Mouse (Mus musculus): Measurements from ENCODE around the gene Tctn1. TPM values are rescaled to one million over a fixed set of nuclear protein-coding genes. Genes with fewer than 3 reads are reported as not detected.
A peak's percentile ranks its signal among the peaks of the same experiment; 100 is the strongest.

Tctn1 gene
- polyA plus RNA-seq, 1 experiment from 2014 or later, result 1.1 TPM

- Histone ChIP-seq H3K27ac (no peak overlapping the region), H3K36me3 (no peaks in the 10 kb centered on the region), H3K4me2 (no peak overlapping the region), H3K9ac (no peak overlapping the region), H3K4me3 (replicated peaks) (no peak overlapping the region), H3K4me1 (replicated peaks) (peaks cover 27% of the 10 kb centered on the region), H3K9me3 (replicated peaks) (no peaks in the 10 kb centered on the region), H3K27me3 (no peaks in the 10 kb centered on the region)
- ATAC-seq (ENCODE audit: low read depth) (no peak), DNase-seq (peak; percentile 46)
- WGBS (ENCODE audit: insufficient replicate concordance), result 16% methylated on average over 5 of the region's 5 CpGs
Observed at GRCm38 (mm10) chr5:122267899-122268298, 3.6 kb upstream of the Tctn1 start.

DNA sequence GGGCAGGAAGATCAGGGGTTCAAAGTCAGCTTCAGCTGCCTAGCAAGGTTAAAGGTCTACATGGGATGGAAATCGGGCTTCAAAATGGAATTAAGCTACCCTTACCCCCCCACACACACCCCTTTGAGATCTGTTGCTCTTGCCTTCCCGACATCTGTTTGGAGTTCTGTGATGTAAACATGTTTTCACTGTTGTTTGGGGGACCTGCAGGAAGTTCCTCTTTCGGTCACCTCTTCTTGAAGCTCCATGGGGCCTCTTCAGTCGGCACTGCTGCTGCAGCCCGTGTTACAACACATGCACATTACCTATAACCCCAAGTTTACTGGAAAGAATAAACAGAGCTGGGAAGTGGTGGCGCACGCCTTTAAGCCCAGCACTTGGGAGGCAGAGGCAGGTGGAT lies 2.9 kb upstream of the Tctn1 start:
- DNase-seq, result no peak
- Histone ChIP-seq H3K9me3 (replicated peaks) (no peaks in the 10 kb centered on the region), H3K27me3 (no peaks in the 10 kb centered on the region), H3K27ac (no peak overlapping the region), H3K36me3 (no peaks in the 10 kb centered on the region), H3K4me3 (replicated peaks) (no peak overlapping the region), H3K9ac (no peak overlapping the region), H3K4me1 (replicated peaks) (peaks cover 33% of the 10 kb centered on the region), H3K4me2 (no peak overlapping the region)
- no peak for ATAC-seq (ENCODE audit: low read depth)
- WGBS (ENCODE audit: insufficient replicate concordance), result 46% methylated on average over 7 of the region's 7 CpGs

- H3K4me3 ChIP-seq (replicated peaks), result no peak overlapping the region
- H3K27me3 ChIP-seq, result no peaks in the 10 kb centered on the region
- no peaks in the 10 kb centered on the region for H3K36me3 ChIP-seq
- no peaks in the 10 kb centered on the region for H3K9me3 ChIP-seq (replicated peaks)
- peaks cover 38% of the 10 kb centered on the region for H3K4me1 ChIP-seq (replicated peaks)
- no peak overlapping the region for H3K9ac ChIP-seq
- ATAC-seq (ENCODE audit: low read depth) (no peak), DNase-seq (no peak)
- WGBS (ENCODE audit: insufficient replicate concordance), result 80% methylated on average over 2 of the region's 2 CpGs
- H3K27ac ChIP-seq, result no peak overlapping the region
- H3K4me2 ChIP-seq, result no peak overlapping the region
Observed at GRCm38 (mm10) chr5:122265942-122266341, 1.7 kb upstream of the Tctn1 start.

GRCm38 (mm10) chr5:122265187-122265586 lies 927 bp upstream of the Tctn1 start:
- ATAC-seq (ENCODE audit: low read depth) (no peak), DNase-seq (peak; percentile 26)
- Histone ChIP-seq H3K27me3 (no peaks in the 10 kb centered on the region), H3K4me2 (peak overlapping the region; percentile 95), H3K27ac (0 out of 2 replicates have a peak overlapping the region, but pooled peaks have one; percentile 36), H3K36me3 (no peaks in the 10 kb centered on the region), H3K4me3 (replicated peaks) (peak overlapping the region; percentile 77; the same call in 1 of the 2 replicates), H3K9ac (no peak overlapping the region), H3K4me1 (replicated peaks) (peaks cover 38% of the 10 kb centered on the region), H3K9me3 (replicated peaks) (no peaks in the 10 kb centered on the region)
- 52% methylated on average over 3 of the region's 3 CpGs for WGBS (ENCODE audit: insufficient replicate concordance)

DNA sequence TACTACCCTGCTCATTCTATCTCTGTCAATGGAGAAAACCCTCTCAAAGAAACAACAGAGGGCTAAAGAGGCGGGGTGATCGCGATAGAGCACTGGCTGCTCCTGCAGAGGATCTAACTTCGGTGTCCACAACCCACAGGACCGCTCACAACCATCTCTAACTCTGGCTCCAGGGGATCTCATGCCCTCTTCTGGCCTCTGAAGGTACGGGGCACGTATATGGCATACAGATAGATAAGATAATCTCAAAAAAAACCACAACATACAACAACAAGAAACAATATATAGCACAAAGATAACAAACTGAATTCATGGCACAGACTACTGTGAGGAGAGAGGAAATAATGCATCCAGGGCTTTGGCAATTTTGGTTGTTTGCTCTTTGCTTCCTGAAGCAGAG lies 2.2 kb downstream of the Tctn1 start:
- no peak for DNase-seq

DNA sequence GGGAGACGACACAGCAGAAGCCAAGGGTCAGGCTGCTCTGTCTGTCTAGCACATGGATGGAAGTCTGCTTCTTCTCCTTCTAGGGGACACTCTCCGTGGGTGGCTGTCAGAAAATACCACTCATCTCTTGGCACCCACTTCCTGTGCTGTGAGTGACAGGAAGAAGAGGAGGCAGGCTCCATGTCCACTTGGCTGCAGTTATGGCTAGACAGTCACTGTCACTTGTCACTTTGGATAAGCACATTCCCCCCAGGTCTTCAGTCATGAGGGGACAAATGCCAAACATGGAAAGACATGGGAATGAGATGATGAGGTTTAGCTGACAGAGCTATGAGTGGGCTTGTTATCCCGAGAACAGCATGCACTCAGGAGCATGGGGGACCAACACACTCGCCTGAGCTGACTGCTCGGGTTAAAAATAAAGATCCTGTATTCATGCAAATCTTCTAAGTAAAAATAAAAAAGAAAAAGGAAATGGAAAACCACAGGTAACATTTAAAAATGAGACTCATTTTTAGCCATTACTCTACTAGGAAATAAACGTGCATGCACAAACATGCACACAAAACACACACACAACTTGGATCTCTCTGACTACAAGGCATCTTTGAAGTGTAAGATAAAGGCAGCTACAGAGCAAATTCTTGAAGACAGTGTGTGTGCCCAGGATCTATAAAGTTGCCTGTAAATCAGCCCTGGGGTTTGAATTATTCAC lies 6.1 kb downstream of the Tctn1 start:
- H3K9ac ChIP-seq, result no peak overlapping the region
- peaks cover 25% of the 10 kb centered on the region for H3K36me3 ChIP-seq
- peaks cover 15% of the 10 kb centered on the region for H3K4me1 ChIP-seq (replicated peaks)
- no peaks in the 10 kb centered on the region for H3K9me3 ChIP-seq (replicated peaks)
- no peak overlapping the region for H3K4me2 ChIP-seq
- no peak overlapping the region for H3K4me3 ChIP-seq (replicated peaks)
- no peak for ATAC-seq (ENCODE audit: low read depth)
- H3K27me3 ChIP-seq, result no peaks in the 10 kb centered on the region
- no peak overlapping the region for H3K27ac ChIP-seq
- WGBS (ENCODE audit: insufficient replicate concordance), result 49% methylated on average over 6 of the region's 6 CpGs
- no peak for DNase-seq

More for the DNA sequence above, 2.2 kb downstream of the Tctn1 start:
- H3K9me3 ChIP-seq (replicated peaks), result no peaks in the 10 kb centered on the region
- peaks cover 32% of the 10 kb centered on the region for H3K4me1 ChIP-seq (replicated peaks)
- no peak overlapping the region for H3K9ac ChIP-seq
- no peak for ATAC-seq (ENCODE audit: low read depth)
- no peak overlapping the region for H3K4me2 ChIP-seq
- 27% methylated on average over 7 of the region's 7 CpGs for WGBS (ENCODE audit: insufficient replicate concordance)
- 0 out of 2 replicates have a peak overlapping the region, but pooled peaks have one; percentile 26 for H3K27ac ChIP-seq
- no peak overlapping the region for H3K4me3 ChIP-seq (replicated peaks)
- H3K27me3 ChIP-seq, result no peaks in the 10 kb centered on the region
- peaks cover 9% of the 10 kb centered on the region; the same call in 1 of the 2 replicates for H3K36me3 ChIP-seq

DNA sequence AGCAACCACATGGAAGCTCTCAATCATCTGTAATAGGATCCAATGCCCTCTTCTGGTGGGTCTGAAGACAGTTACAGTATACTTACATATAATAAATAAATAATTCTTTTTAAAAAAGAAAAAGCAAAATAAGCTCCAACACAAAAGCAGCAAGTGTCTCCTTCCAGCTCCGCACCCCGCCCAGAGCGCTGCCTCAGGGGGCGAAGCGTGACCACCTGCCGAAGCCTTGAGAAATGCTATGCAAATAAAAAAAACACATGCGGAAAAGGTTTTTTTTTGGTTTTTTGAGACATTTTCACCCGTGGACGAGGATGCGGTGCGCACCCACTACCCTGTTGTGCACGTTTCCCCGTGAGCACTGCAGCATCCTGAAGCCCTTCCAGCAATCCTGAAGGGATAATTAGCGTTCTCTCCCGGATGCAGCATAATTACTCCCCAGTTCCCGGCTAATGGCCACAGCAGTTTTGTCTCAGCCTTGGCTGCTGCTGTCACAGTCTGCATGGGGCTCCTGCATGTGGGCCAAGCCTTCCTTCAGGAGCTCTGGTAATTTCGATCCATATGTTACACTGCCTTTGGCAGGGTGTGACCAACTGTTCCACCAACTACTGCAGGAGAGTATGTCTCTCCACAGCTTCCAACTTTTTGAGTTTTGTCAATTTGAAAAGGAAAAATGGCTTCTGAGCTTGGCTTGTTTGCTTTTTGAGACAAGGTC lies 12.2 kb downstream of the Tctn1 start:
- WGBS (ENCODE audit: insufficient replicate concordance), result 85% methylated on average over 17 of the region's 17 CpGs

DNA sequence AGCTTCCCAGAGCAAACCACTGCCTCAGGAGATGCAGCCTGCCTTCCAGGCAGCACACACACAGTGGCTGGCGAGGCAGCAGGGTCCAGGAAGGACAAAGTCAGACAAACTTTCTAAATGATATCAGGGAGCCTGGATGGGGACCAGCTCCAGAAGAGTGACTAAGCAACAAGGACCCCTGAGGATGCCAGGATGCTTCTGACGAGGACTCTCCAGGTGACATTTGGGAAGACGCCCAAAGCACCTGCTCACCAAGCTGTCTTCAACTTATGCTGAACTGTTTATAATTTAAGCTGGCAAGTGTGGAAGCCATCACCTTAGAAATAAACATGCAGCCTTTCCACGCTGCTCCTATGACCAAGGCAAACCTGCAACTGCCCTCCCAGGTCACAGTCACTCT lies 15.0 kb downstream of the Tctn1 start:
- Histone ChIP-seq H3K36me3 (0 out of 2 replicates have a peak, but pooled peaks cover 2% of the 10 kb centered on the region), H3K27ac (no peak overlapping the region), H3K4me2 (no peak overlapping the region), H3K4me3 (replicated peaks) (no peak overlapping the region), H3K9me3 (replicated peaks) (no peaks in the 10 kb centered on the region), H3K27me3 (no peaks in the 10 kb centered on the region), H3K9ac (no peak overlapping the region), H3K4me1 (replicated peaks) (no peaks in the 10 kb centered on the region)
- WGBS (ENCODE audit: insufficient replicate concordance), result 60% methylated on average over 4 of the region's 4 CpGs
- no peak for DNase-seq
- ATAC-seq (ENCODE audit: low read depth), result no peak

More for the DNA sequence above, 12.2 kb downstream of the Tctn1 start:
- Histone ChIP-seq H3K9ac (no peak overlapping the region), H3K4me2 (no peak overlapping the region), H3K27ac (no peak overlapping the region), H3K36me3 (peaks cover 15% of the 10 kb centered on the region), H3K27me3 (no peaks in the 10 kb centered on the region), H3K4me3 (replicated peaks) (no peak overlapping the region), H3K9me3 (replicated peaks) (no peaks in the 10 kb centered on the region), H3K4me1 (replicated peaks) (no peaks in the 10 kb centered on the region)
- DNase-seq (no peak), ATAC-seq (ENCODE audit: low read depth) (no peak)

DNA sequence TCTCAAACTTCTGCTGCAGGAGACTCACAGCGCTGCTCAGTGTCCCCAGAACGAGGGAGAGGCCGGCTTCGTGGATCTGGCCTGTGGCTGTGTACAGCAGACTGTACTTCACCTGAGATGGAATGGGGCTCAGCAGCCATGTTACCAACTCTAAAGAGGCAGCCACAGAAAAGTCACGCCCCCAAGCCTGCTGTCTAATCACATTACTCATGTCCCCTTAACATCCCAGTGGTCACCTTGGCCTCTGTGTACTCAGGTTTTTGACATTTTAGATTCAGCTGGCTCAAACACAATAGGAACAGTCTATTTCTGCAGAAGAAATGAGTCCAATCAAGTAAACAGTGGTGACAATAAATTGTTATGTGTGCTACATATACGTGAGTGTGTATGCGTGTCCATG lies 16.3 kb downstream of the Tctn1 start:
- no peak overlapping the region for H3K4me2 ChIP-seq
- WGBS (ENCODE audit: insufficient replicate concordance), result 83% methylated on average over 7 of the region's 7 CpGs
- ATAC-seq (ENCODE audit: low read depth) (no peak), DNase-seq (no peak)
- H3K4me3 ChIP-seq (replicated peaks), result no peak overlapping the region
- no peaks in the 10 kb centered on the region for H3K36me3 ChIP-seq
- H3K4me1 ChIP-seq (replicated peaks), result peaks cover 5% of the 10 kb centered on the region; the same call in 1 of the 2 replicates
- no peak overlapping the region for H3K9ac ChIP-seq
- no peaks in the 10 kb centered on the region for H3K27me3 ChIP-seq
- no peaks in the 10 kb centered on the region for H3K9me3 ChIP-seq (replicated peaks)
- H3K27ac ChIP-seq, result no peak overlapping the region

DNA sequence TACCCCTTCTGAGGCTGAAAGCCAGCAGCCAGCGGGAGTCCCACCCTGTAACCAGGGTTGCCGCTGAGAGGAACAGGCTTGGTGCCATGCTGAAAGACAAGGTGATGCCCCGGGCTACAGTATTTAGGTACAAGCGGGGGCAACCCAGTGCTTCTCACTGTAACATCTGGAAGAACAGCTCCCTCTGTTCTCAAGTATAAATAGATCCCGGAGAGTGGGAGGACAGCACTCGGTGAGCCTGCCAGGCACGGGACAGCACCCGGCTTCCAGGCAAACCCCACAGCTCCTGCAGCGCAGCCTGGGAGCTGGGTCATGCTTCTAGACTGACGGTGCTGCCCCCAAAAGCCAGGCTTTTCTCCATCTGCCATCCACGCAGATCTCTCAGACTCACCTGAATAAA lies 16.7 kb downstream of the Tctn1 start:
- Histone ChIP-seq H3K4me2 (no peak overlapping the region), H3K4me3 (replicated peaks) (no peak overlapping the region), H3K27me3 (no peaks in the 10 kb centered on the region), H3K4me1 (replicated peaks) (peaks cover 7% of the 10 kb centered on the region; the same call in 1 of the 2 replicates), H3K9me3 (replicated peaks) (no peaks in the 10 kb centered on the region), H3K36me3 (no peaks in the 10 kb centered on the region), H3K9ac (no peak overlapping the region), H3K27ac (no peak overlapping the region)
- WGBS (ENCODE audit: insufficient replicate concordance), result 78% methylated on average over 11 of the region's 11 CpGs
- no peak for ATAC-seq (ENCODE audit: low read depth)
- no peak for DNase-seq

GRCm38 (mm10) chr5:122246547-122247167 lies 17.6 kb downstream of the Tctn1 start:
- Histone ChIP-seq H3K27ac (no peak overlapping the region), H3K4me1 (replicated peaks) (peaks cover 7% of the 10 kb centered on the region; the same call in 1 of the 2 replicates), H3K4me2 (no peak overlapping the region), H3K27me3 (no peaks in the 10 kb centered on the region), H3K4me3 (replicated peaks) (no peak overlapping the region), H3K9ac (no peak overlapping the region), H3K36me3 (no peaks in the 10 kb centered on the region), H3K9me3 (replicated peaks) (no peaks in the 10 kb centered on the region)
- no peak for ATAC-seq (ENCODE audit: low read depth)
- no peak for DNase-seq
- 69% methylated on average over 10 of the region's 10 CpGs for WGBS (ENCODE audit: insufficient replicate concordance)
